Mouse (Mus musculus) CH12.LX (cell line): ENCODE results near the gene Klrc1. TPM values are rescaled to one million over a fixed set of nuclear protein-coding genes. Genes with fewer than 3 reads are reported as not detected.

Source experiments
- DNase-seq: peaks from one replicate; pipeline ENCODE4 v3.0.0-alpha.2; 2013; ENCODE audit errors: extremely low read depth
- H3K27ac ChIP-seq: 2 replicates; pipeline ENCODE4 v1.5.1; 2012; ENCODE audit warnings: low read depth, mild to moderate bottlenecking, control low read depth, moderate library complexity; ENCODE audit not compliant: insufficient read depth
- H3K27me3 ChIP-seq: replicated peaks from 2 replicates; pipeline ENCODE3; 2012; ENCODE audit warnings: inconsistent platforms
- H3K36me3 ChIP-seq, 2 experiments: replicated peaks in 1 of 2; 2 replicates each; pipeline versions ENCODE3 to v1.6.1; 2012; ENCODE audit warnings: inconsistent platforms in 1 of 2, low read length in 1 of 2, mild to moderate bottlenecking in 1 of 2, mixed read lengths in 1 of 2, moderate library complexity in 1 of 2; ENCODE audit not compliant: control insufficient read depth in 1 of 2, insufficient read depth in 1 of 2
- H3K4me1 ChIP-seq, 2 experiments: 2 replicates each; pipeline ENCODE4 v1.6.1; 2012; ENCODE audit warnings: inconsistent platforms in 1 of 2, moderate library complexity in 1 of 2; ENCODE audit not compliant: insufficient read depth in 2 of 2, control insufficient read depth in 1 of 2
- H3K4me2 ChIP-seq: 2 replicates; pipeline ENCODE4 v1.6.1; 2012; ENCODE audit warnings: low read depth, mild to moderate bottlenecking, control low read depth; ENCODE audit not compliant: poor library complexity, insufficient read depth, severe bottlenecking
- H3K4me3 ChIP-seq, 3 experiments: fragments of 150-350 bp in 1 of 3; sonication (generic) in 1 of 3; replicated peaks in 1 of 3; 2 replicates each; pipeline versions ENCODE3 to v1.5.1; 2011 to 2012; ENCODE audit warnings: low read depth in 2 of 3, low read length in 2 of 3, mild to moderate bottlenecking in 2 of 3, moderate library complexity in 2 of 3, control low read depth in 1 of 3, improper control_type of control experiment in 1 of 3, inconsistent platforms in 1 of 3, mixed read lengths in 1 of 3; ENCODE audit not compliant: poor library complexity in 1 of 3
- H3K79me2 ChIP-seq: replicated peaks from 2 replicates; pipeline ENCODE4 v1.6.1; 2012; ENCODE audit warnings: mild to moderate bottlenecking, moderate library complexity; ENCODE audit not compliant: control insufficient read depth, poor library complexity, insufficient read depth, severe bottlenecking; ENCODE audit errors: extremely low read depth
- H3K9ac ChIP-seq: 2 replicates; pipeline ENCODE4 v1.6.1; 2012; ENCODE audit warnings: low read depth, mild to moderate bottlenecking, control low read depth, moderate library complexity; ENCODE audit not compliant: insufficient read depth
- H3K9me3 ChIP-seq: replicated peaks from 2 replicates; pipeline ENCODE3; 2012; ENCODE audit warnings: low read length, inconsistent platforms, mixed read lengths
- CHD2 ChIP-seq: IDR thresholded peaks from 2 replicates; pipeline ENCODE4 v1.6.1; 2011; ENCODE audit warnings: low read length, improper control_type of control experiment
- GABPA ChIP-seq: IDR thresholded peaks from 2 replicates; pipeline ENCODE4 v1.6.1; 2012; ENCODE audit warnings: low read depth, low read length, improper control_type of control experiment, inconsistent platforms; ENCODE audit not compliant: insufficient replicate concordance
- HCFC1 ChIP-seq: IDR thresholded peaks from 2 replicates; pipeline ENCODE4 v1.6.1; 2012; ENCODE audit warnings: low read depth, mild to moderate bottlenecking, inconsistent platforms, low read length, improper control_type of control experiment
- IRF4 ChIP-seq: IDR thresholded peaks from 2 replicates; pipeline ENCODE4 v1.6.1; 2014; ENCODE audit warnings: low read depth, mild to moderate bottlenecking, inconsistent platforms, low read length, improper control_type of control experiment
- JUND ChIP-seq: conservative IDR thresholded peaks from 2 replicates; pipeline ENCODE4 v1.6.1; 2011; ENCODE audit warnings: low read depth, low read length, improper control_type of control experiment
- MAFK ChIP-seq: IDR thresholded peaks from 2 replicates; pipeline ENCODE4 v1.6.1; 2011; ENCODE audit warnings: low read length, improper control_type of control experiment; ENCODE audit not compliant: insufficient replicate concordance
- MEF2A ChIP-seq: IDR thresholded peaks from 2 replicates; pipeline ENCODE4 v1.6.1; 2014; ENCODE audit warnings: low read depth, mild to moderate bottlenecking, inconsistent platforms, low read length, improper control_type of control experiment, borderline replicate concordance
- MXI1 ChIP-seq: IDR thresholded peaks from 2 replicates; pipeline ENCODE4 v1.6.1; 2011; ENCODE audit warnings: mild to moderate bottlenecking, low read depth, low read length, improper control_type of control experiment
- PAX5 ChIP-seq: IDR thresholded peaks from 2 replicates; pipeline ENCODE4 v1.6.1; 2012; ENCODE audit warnings: low read length, inconsistent platforms, mixed read lengths
- POLR2AphosphoS2 ChIP-seq: IDR thresholded peaks from 2 replicates; pipeline ENCODE4 v1.6.1; 2011; ENCODE audit warnings: low read depth, low read length, improper control_type of control experiment
- RCOR1 ChIP-seq: conservative IDR thresholded peaks from 2 replicates; pipeline ENCODE4 v1.6.1; 2012; ENCODE audit warnings: low read depth, mild to moderate bottlenecking, inconsistent platforms, low read length, improper control_type of control experiment
- SIN3A ChIP-seq: IDR thresholded peaks from 2 replicates; pipeline ENCODE4 v1.6.1; 2012; ENCODE audit warnings: low read length, improper control_type of control experiment, inconsistent platforms
- SMC3 ChIP-seq: IDR thresholded peaks from 2 replicates; pipeline ENCODE4 v1.6.1; 2011; ENCODE audit warnings: low read depth, low read length, improper control_type of control experiment
- TBP ChIP-seq: conservative IDR thresholded peaks from 2 replicates; pipeline ENCODE4 v1.6.1; 2011; ENCODE audit warnings: low read depth, low read length, improper control_type of control experiment
- USF1 ChIP-seq: IDR thresholded peaks from 2 replicates; pipeline ENCODE4 v1.6.1; 2014; ENCODE audit warnings: low read depth, mild to moderate bottlenecking, inconsistent platforms, low read length, improper control_type of control experiment
- USF2 ChIP-seq: conservative IDR thresholded peaks from 2 replicates; pipeline ENCODE4 v1.6.1; 2011; ENCODE audit warnings: low read depth, low read length, improper control_type of control experiment
- ZC3H11A ChIP-seq: IDR thresholded peaks from 2 replicates; pipeline ENCODE4 v1.6.1; 2012; ENCODE audit warnings: low read depth, mild to moderate bottlenecking, inconsistent platforms, low read length, improper control_type of control experiment
- ZKSCAN1 ChIP-seq: IDR thresholded peaks from 2 replicates; pipeline ENCODE4 v1.6.1; 2012; ENCODE audit warnings: low read depth, inconsistent platforms, low read length, improper control_type of control experiment, borderline replicate concordance
- dilution Hi-C: fragments of 300-500 bp; cut with MboI; formaldehyde crosslinking; loops from 2 replicates; pipeline ENCODE4 v1.14.3; 2020; ENCODE audit warnings: low sequenced_read_pairs; ENCODE audit not compliant: extremely low pct_unique_long_range_greater_than_20kb, extremely low pct_ligation_motif_present
- in situ Hi-C: fragments of 300-500 bp; cut with MboI; formaldehyde crosslinking; loops from 3 replicates; pipeline ENCODE4 v1.14.3; 2019; ENCODE audit warnings: low sequenced_read_pairs, low pct_ligation_motif_present, low pct_unique_long_range_greater_than_20kb, mixed read lengths
- polyA plus RNA-seq: library from polyadenylated mRNA; unstranded; fragments of >175 nt; gene quantifications from 2 replicates; pipeline ENCODE4 v1.2.1, GENCODE M21; 2012; ENCODE audit warnings: low read depth; ENCODE audit not compliant: insufficient read length
- total RNA-seq, 2 experiments: library from RNA; depleted of rRNA; stranded (reverse); fragments of 300-350 nt in 1 of 2; fragments of >200 nt in 1 of 2; gene quantifications; 2 replicates each; pipeline ENCODE4 v1.2.3; 2012 to 2014

The Klrc1 gene
- total and polyA plus RNA-seq, 3 experiments, result not detected

- Histone ChIP-seq H3K4me2 (0 out of 2 replicates have a peak within 1 kb of the TSS, but pooled peaks have one; percentile 13), H3K9me3 (no peaks in the 10 kb centered on the region), H3K4me1 (no peaks in the 10 kb centered on the region), H3K27me3 (no peaks in the 10 kb centered on the region), H3K79me2 (no peaks in the 10 kb centered on the region), H3K36me3 (no peaks in the 10 kb centered on the region), H3K4me3 (no peak within 1 kb of the TSS), H3K27ac (no peak within 1 kb of the TSS), H3K9ac (no peak within 1 kb of the TSS)
- peak; percentile 2 for DNase-seq
- in situ Hi-C loops, result no loop called here
- dilution Hi-C loops, result no loop called here
- TF ChIP-seq USF1 (no peak), TBP (no peak), RCOR1 (no peak), MAFK (no peak), POLR2AphosphoS2 (no peak), GABPA (no peak), HCFC1 (no peak), MEF2A (no peak), JUND (no peak), CHD2 (no peak), ZC3H11A (no peak), SMC3 (no peak), ZKSCAN1 (no peak), MXI1 (no peak), PAX5 (no peak), USF2 (no peak), SIN3A (no peak), IRF4 (no peak)
Observed at GRCm38 (mm10) chr6:129623735-129624134, 55.0 kb downstream of the Klrc1 start, which contains the start of gene Klrk1. Gene Klrk1 (minus strand): TSS chr6:129623864.

Other genes with a start within 250 kb of the Klrc1 start
- not detected in 2 replicates for gene Clec1a, start 227.0 kb downstream of the Klrc1 start, total RNA-seq (2012; rRNA removed)
- not detected in 2 replicates for gene Clec1a, start 227.0 kb downstream of the Klrc1 start, total RNA-seq (2014; rRNA removed)
- gene Clec1a, start 227.0 kb downstream of the Klrc1 start, polyA plus RNA-seq, result not detected in 2 replicates
- gene Olr1, start 171.8 kb downstream of the Klrc1 start, total RNA-seq (2012; rRNA removed), result not detected in 2 replicates
- not detected in 2 replicates for gene Olr1, start 171.8 kb downstream of the Klrc1 start, total RNA-seq (2014; rRNA removed)
- gene Olr1, start 171.8 kb downstream of the Klrc1 start, polyA plus RNA-seq, result not detected in 2 replicates
- gene Tmem52b, start 166.4 kb downstream of the Klrc1 start, total RNA-seq (2012; rRNA removed), result not detected in 2 replicates
- not detected in 2 replicates for gene Tmem52b, start 166.4 kb downstream of the Klrc1 start, total RNA-seq (2014; rRNA removed)
- not detected in 2 replicates for gene Tmem52b, start 166.4 kb downstream of the Klrc1 start, polyA plus RNA-seq
- gene Gabarapl1, start 145.8 kb downstream of the Klrc1 start, total RNA-seq (2012; rRNA removed), result 43.9 and 46.3 TPM in 2 replicates
- 75.2 and 80.8 TPM in 2 replicates for gene Gabarapl1, start 145.8 kb downstream of the Klrc1 start, total RNA-seq (2014; rRNA removed)
- 96.2 and 102 TPM in 2 replicates for gene Gabarapl1, start 145.8 kb downstream of the Klrc1 start, polyA plus RNA-seq
- gene Klre1, start 101.1 kb downstream of the Klrc1 start, total RNA-seq (2012; rRNA removed), result not detected in 2 replicates
- not detected in 2 replicates for gene Klre1, start 101.1 kb downstream of the Klrc1 start, total RNA-seq (2014; rRNA removed)
- gene Klre1, start 101.1 kb downstream of the Klrc1 start, polyA plus RNA-seq, result not detected in 2 replicates
- gene Klrd1, start 87.2 kb downstream of the Klrc1 start, total RNA-seq (2012; rRNA removed), result not detected in 2 replicates
- 0.49 TPM in 1 of 2 replicates, not detected in the other for gene Klrd1, start 87.2 kb downstream of the Klrc1 start, total RNA-seq (2014; rRNA removed)
- gene Klrd1, start 87.2 kb downstream of the Klrc1 start, polyA plus RNA-seq, result not detected in 2 replicates
- not detected in 2 replicates for gene Klrk1, start 55.1 kb downstream of the Klrc1 start, total RNA-seq (2012; rRNA removed)
- gene Klrk1, start 55.1 kb downstream of the Klrc1 start, total RNA-seq (2014; rRNA removed), result not detected in 2 replicates
- gene Klrk1, start 55.1 kb downstream of the Klrc1 start, polyA plus RNA-seq, result not detected in 2 replicates
- not detected in 2 replicates for gene Klrc3, start 35.6 kb downstream of the Klrc1 start, total RNA-seq (2012; rRNA removed)
- not detected in 2 replicates for gene Klrc3, start 35.6 kb downstream of the Klrc1 start, total RNA-seq (2014; rRNA removed)
- gene Klrc3, start 35.6 kb downstream of the Klrc1 start, polyA plus RNA-seq, result not detected in 2 replicates
- not detected in 2 replicates for gene Klrc2, start 18.3 kb downstream of the Klrc1 start, total RNA-seq (2012; rRNA removed)
- gene Klrc2, start 18.3 kb downstream of the Klrc1 start, total RNA-seq (2014; rRNA removed), result not detected in 2 replicates
- not detected in 2 replicates for gene Klrc2, start 18.3 kb downstream of the Klrc1 start, polyA plus RNA-seq
- not detected in 2 replicates for gene Klri1, start 38.2 kb upstream of the Klrc1 start, total RNA-seq (2012; rRNA removed)
- gene Klri1, start 38.2 kb upstream of the Klrc1 start, total RNA-seq (2014; rRNA removed), result not detected in 2 replicates
- not detected in 2 replicates for gene Klri1, start 38.2 kb upstream of the Klrc1 start, polyA plus RNA-seq
- not detected in 2 replicates for gene Klri2, start 61.5 kb upstream of the Klrc1 start, total RNA-seq (2012; rRNA removed)
- gene Klri2, start 61.5 kb upstream of the Klrc1 start, total RNA-seq (2014; rRNA removed), result not detected in 2 replicates
- not detected in 2 replicates for gene Klri2, start 61.5 kb upstream of the Klrc1 start, polyA plus RNA-seq
- gene Gm156, start 105.3 kb upstream of the Klrc1 start, total RNA-seq (2012; rRNA removed), result not detected in 2 replicates
- not detected in 2 replicates for gene Gm156, start 105.3 kb upstream of the Klrc1 start, total RNA-seq (2014; rRNA removed)
- gene Gm156, start 105.3 kb upstream of the Klrc1 start, polyA plus RNA-seq, result not detected in 2 replicates
- not detected in 2 replicates for gene Gm17631, start 183.7 kb upstream of the Klrc1 start, total RNA-seq (2012; rRNA removed)
- not detected in 2 replicates for gene Gm17631, start 183.7 kb upstream of the Klrc1 start, total RNA-seq (2014; rRNA removed)
- not detected in 2 replicates for gene Gm17631, start 183.7 kb upstream of the Klrc1 start, polyA plus RNA-seq
- gene Klra17, start 197.7 kb upstream of the Klrc1 start, total RNA-seq (2012; rRNA removed), result not detected in 2 replicates
- not detected in 2 replicates for gene Klra17, start 197.7 kb upstream of the Klrc1 start, total RNA-seq (2014; rRNA removed)
- not detected in 2 replicates for gene Klra17, start 197.7 kb upstream of the Klrc1 start, polyA plus RNA-seq
- not detected in 2 replicates for gene Klra5, start 238.7 kb upstream of the Klrc1 start, total RNA-seq (2012; rRNA removed)
- gene Klra5, start 238.7 kb upstream of the Klrc1 start, total RNA-seq (2014; rRNA removed), result not detected in 2 replicates
- not detected in 2 replicates for gene Klra5, start 238.7 kb upstream of the Klrc1 start, polyA plus RNA-seq